Mouse (Mus musculus): Measurements from ENCODE around the gene Smim10l1.

Gene Smim10l1

GRCm38 (mm10) chr6:133104609-133104921, at the start of gene Smim10l1:
Gene Smim10l1 (plus strand): TSS chr6:133104909.
- no peak for DNase-seq (ENCODE audit: low read depth, low spot score)

GRCm38 (mm10) chr6:133055716-133056115, 49.0 kb upstream of the Smim10l1 start, which contains the start of gene Tas2r140:
Gene Tas2r140 (minus strand): TSS chr6:133055816.
- no peak for DNase-seq (ENCODE audit: low read depth, low spot score)

- DNase-seq (ENCODE audit: low read depth, low spot score): no peak
Measured at GRCm38 (mm10) chr6:133092226-133092625, 12.5 kb upstream of the Smim10l1 start.

GRCm38 (mm10) chr6:133102430-133102829, 2.3 kb upstream of the Smim10l1 start:
- DNase-seq (ENCODE audit: low read depth, low spot score): no peak

- DNase-seq (ENCODE audit: low read depth, low spot score): peak; percentile 97
Measured at GRCm38 (mm10) chr6:133104922-133105859, 482 bp downstream of the Smim10l1 start.

Data from mesoderm, embryonic 11.5 days (tissue).